Mouse (Mus musculus) CH12.LX (cell line): ENCODE results near the gene Cth. TPM values are rescaled to one million over a fixed set of nuclear protein-coding genes. Genes with fewer than 3 reads are reported as not detected.

ENCODE experiments used
- DNase-seq: peaks from one replicate; pipeline ENCODE4 v3.0.0-alpha.2; 2013; ENCODE audit errors: extremely low read depth
- H3K27ac ChIP-seq: 2 replicates; pipeline ENCODE4 v1.5.1; 2012; ENCODE audit warnings: low read depth, mild to moderate bottlenecking, control low read depth, moderate library complexity; ENCODE audit not compliant: insufficient read depth
- H3K27me3 ChIP-seq: replicated peaks from 2 replicates; pipeline ENCODE3; 2012; ENCODE audit warnings: inconsistent platforms
- H3K36me3 ChIP-seq, 2 experiments: replicated peaks in 1 of 2; 2 replicates each; pipeline versions ENCODE3 to v1.6.1; 2012; ENCODE audit warnings: inconsistent platforms in 1 of 2, low read length in 1 of 2, mild to moderate bottlenecking in 1 of 2, mixed read lengths in 1 of 2, moderate library complexity in 1 of 2; ENCODE audit not compliant: control insufficient read depth in 1 of 2, insufficient read depth in 1 of 2
- H3K4me1 ChIP-seq, 2 experiments: 2 replicates each; pipeline ENCODE4 v1.6.1; 2012; ENCODE audit warnings: inconsistent platforms in 1 of 2, moderate library complexity in 1 of 2; ENCODE audit not compliant: insufficient read depth in 2 of 2, control insufficient read depth in 1 of 2
- H3K4me2 ChIP-seq: 2 replicates; pipeline ENCODE4 v1.6.1; 2012; ENCODE audit warnings: low read depth, mild to moderate bottlenecking, control low read depth; ENCODE audit not compliant: poor library complexity, insufficient read depth, severe bottlenecking
- H3K4me3 ChIP-seq, 3 experiments: fragments of 150-350 bp in 1 of 3; sonication (generic) in 1 of 3; replicated peaks in 1 of 3; 2 replicates each; pipeline versions ENCODE3 to v1.5.1; 2011 to 2012; ENCODE audit warnings: low read depth in 2 of 3, low read length in 2 of 3, mild to moderate bottlenecking in 2 of 3, moderate library complexity in 2 of 3, control low read depth in 1 of 3, improper control_type of control experiment in 1 of 3, inconsistent platforms in 1 of 3, mixed read lengths in 1 of 3; ENCODE audit not compliant: poor library complexity in 1 of 3
- H3K79me2 ChIP-seq: replicated peaks from 2 replicates; pipeline ENCODE4 v1.6.1; 2012; ENCODE audit warnings: mild to moderate bottlenecking, moderate library complexity; ENCODE audit not compliant: control insufficient read depth, poor library complexity, insufficient read depth, severe bottlenecking; ENCODE audit errors: extremely low read depth
- H3K9ac ChIP-seq: 2 replicates; pipeline ENCODE4 v1.6.1; 2012; ENCODE audit warnings: low read depth, mild to moderate bottlenecking, control low read depth, moderate library complexity; ENCODE audit not compliant: insufficient read depth
- H3K9me3 ChIP-seq: replicated peaks from 2 replicates; pipeline ENCODE3; 2012; ENCODE audit warnings: low read length, inconsistent platforms, mixed read lengths
- CHD1 ChIP-seq: IDR thresholded peaks from 2 replicates; pipeline ENCODE4 v1.6.1; 2012; ENCODE audit warnings: low read depth, low read length, improper control_type of control experiment, inconsistent platforms
- CHD2 ChIP-seq: IDR thresholded peaks from 2 replicates; pipeline ENCODE4 v1.6.1; 2011; ENCODE audit warnings: low read length, improper control_type of control experiment
- CTCF ChIP-seq, 2 experiments: IDR thresholded peaks in 1 of 2; conservative IDR thresholded peaks in 1 of 2; 2 replicates each; pipeline ENCODE4 v1.5.1; 2011 to 2012; ENCODE audit warnings: low read depth in 2 of 2, low read length in 2 of 2, improper control_type of control experiment in 1 of 2, inconsistent platforms in 1 of 2, mild to moderate bottlenecking in 1 of 2, moderate library complexity in 1 of 2
- EP300 ChIP-seq: IDR thresholded peaks from 2 replicates; pipeline ENCODE4 v1.6.1; 2011; ENCODE audit warnings: low read length, improper control_type of control experiment
- ETS1 ChIP-seq: conservative IDR thresholded peaks from 2 replicates; pipeline ENCODE4 v1.6.1; 2012; ENCODE audit warnings: low read depth, mild to moderate bottlenecking, inconsistent platforms, low read length, improper control_type of control experiment, moderate library complexity
- GABPA ChIP-seq: IDR thresholded peaks from 2 replicates; pipeline ENCODE4 v1.6.1; 2012; ENCODE audit warnings: low read depth, low read length, improper control_type of control experiment, inconsistent platforms; ENCODE audit not compliant: insufficient replicate concordance
- HCFC1 ChIP-seq: IDR thresholded peaks from 2 replicates; pipeline ENCODE4 v1.6.1; 2012; ENCODE audit warnings: low read depth, mild to moderate bottlenecking, inconsistent platforms, low read length, improper control_type of control experiment
- JUN ChIP-seq: IDR thresholded peaks from 2 replicates; pipeline ENCODE4 v1.6.1; 2011; ENCODE audit warnings: low read depth, mild to moderate bottlenecking, low read length, improper control_type of control experiment, moderate library complexity; ENCODE audit not compliant: insufficient read depth
- JUND ChIP-seq: conservative IDR thresholded peaks from 2 replicates; pipeline ENCODE4 v1.6.1; 2011; ENCODE audit warnings: low read depth, low read length, improper control_type of control experiment
- KAT2A ChIP-seq: IDR thresholded peaks from 2 replicates; pipeline ENCODE4 v1.6.1; 2012; ENCODE audit warnings: low read length, improper control_type of control experiment, inconsistent platforms; ENCODE audit not compliant: insufficient replicate concordance
- MAZ ChIP-seq: IDR thresholded peaks from 2 replicates; pipeline ENCODE4 v1.6.1; 2012; ENCODE audit warnings: low read depth, mild to moderate bottlenecking, inconsistent platforms, low read length, improper control_type of control experiment, moderate library complexity
- MEF2A ChIP-seq: IDR thresholded peaks from 2 replicates; pipeline ENCODE4 v1.6.1; 2014; ENCODE audit warnings: low read depth, mild to moderate bottlenecking, inconsistent platforms, low read length, improper control_type of control experiment, borderline replicate concordance
- MXI1 ChIP-seq: IDR thresholded peaks from 2 replicates; pipeline ENCODE4 v1.6.1; 2011; ENCODE audit warnings: mild to moderate bottlenecking, low read depth, low read length, improper control_type of control experiment
- MYC ChIP-seq: IDR thresholded peaks from 2 replicates; pipeline ENCODE4 v1.6.1; 2011; ENCODE audit warnings: low read depth, mild to moderate bottlenecking, improper control_type of control experiment, low read length
- NRF1 ChIP-seq: IDR thresholded peaks from 2 replicates; pipeline ENCODE4 v1.6.1; 2014; ENCODE audit warnings: low read depth, mild to moderate bottlenecking, inconsistent platforms, low read length, improper control_type of control experiment, moderate library complexity
- PAX5 ChIP-seq: IDR thresholded peaks from 2 replicates; pipeline ENCODE4 v1.6.1; 2012; ENCODE audit warnings: low read length, inconsistent platforms, mixed read lengths
- POLR2A ChIP-seq: IDR thresholded peaks from 2 replicates; pipeline ENCODE4 v1.6.1; 2011; ENCODE audit warnings: low read depth, mild to moderate bottlenecking, improper control_type of control experiment, low read length
- RAD21 ChIP-seq: IDR thresholded peaks from 2 replicates; pipeline ENCODE4 v1.6.1; 2011; ENCODE audit warnings: low read depth, mild to moderate bottlenecking, low read length, improper control_type of control experiment, moderate library complexity
- RCOR1 ChIP-seq: conservative IDR thresholded peaks from 2 replicates; pipeline ENCODE4 v1.6.1; 2012; ENCODE audit warnings: low read depth, mild to moderate bottlenecking, inconsistent platforms, low read length, improper control_type of control experiment
- SMC3 ChIP-seq: IDR thresholded peaks from 2 replicates; pipeline ENCODE4 v1.6.1; 2011; ENCODE audit warnings: low read depth, low read length, improper control_type of control experiment
- TCF12 ChIP-seq: IDR thresholded peaks from 2 replicates; pipeline ENCODE4 v1.6.1; 2014; ENCODE audit warnings: low read depth, mild to moderate bottlenecking, inconsistent platforms, low read length, improper control_type of control experiment
- UBTF ChIP-seq: IDR thresholded peaks from 2 replicates; pipeline ENCODE4 v1.6.1; 2012; ENCODE audit warnings: low read depth, mild to moderate bottlenecking, inconsistent platforms, low read length, improper control_type of control experiment, moderate library complexity
- ZC3H11A ChIP-seq: IDR thresholded peaks from 2 replicates; pipeline ENCODE4 v1.6.1; 2012; ENCODE audit warnings: low read depth, mild to moderate bottlenecking, inconsistent platforms, low read length, improper control_type of control experiment
- dilution Hi-C: fragments of 300-500 bp; cut with MboI; formaldehyde crosslinking; loops from 2 replicates; pipeline ENCODE4 v1.14.3; 2020; ENCODE audit warnings: low sequenced_read_pairs; ENCODE audit not compliant: extremely low pct_unique_long_range_greater_than_20kb, extremely low pct_ligation_motif_present
- in situ Hi-C: fragments of 300-500 bp; cut with MboI; formaldehyde crosslinking; loops from 3 replicates; pipeline ENCODE4 v1.14.3; 2019; ENCODE audit warnings: low sequenced_read_pairs, low pct_ligation_motif_present, low pct_unique_long_range_greater_than_20kb, mixed read lengths
- polyA plus RNA-seq: library from polyadenylated mRNA; unstranded; fragments of >175 nt; gene quantifications from 2 replicates; pipeline ENCODE4 v1.2.1, GENCODE M21; 2012; ENCODE audit warnings: low read depth; ENCODE audit not compliant: insufficient read length
- total RNA-seq, 2 experiments: library from RNA; depleted of rRNA; stranded (reverse); fragments of 300-350 nt in 1 of 2; fragments of >200 nt in 1 of 2; gene quantifications; 2 replicates each; pipeline ENCODE4 v1.2.3; 2012 to 2014

Cth gene
- total and polyA plus RNA-seq, 3 experiments: 187 to 637 (median 370) TPM

- Histone ChIP-seq H3K27me3 (no peaks in the 10 kb centered on the region), H3K4me3 (no peak overlapping the region), H3K4me2 (no peak overlapping the region), H3K9me3 (no peaks in the 10 kb centered on the region), H3K36me3 (no peaks in the 10 kb centered on the region), H3K27ac (no peak overlapping the region), H3K4me1 (peaks cover 5 to 14% of the 10 kb centered on the region in 2 experiments; a peak in 3 of 4 replicates), H3K9ac (no peak overlapping the region), H3K79me2 (no peaks in the 10 kb centered on the region)
- in situ Hi-C loops (no loop called here), dilution Hi-C loops (no loop called here)
- TF ChIP-seq KAT2A: no peak
- DNase-seq: no peak
These were observed 72.1 kb downstream of the Cth start for GRCm38 (mm10) chr3:157852806-157853205.

DNA sequence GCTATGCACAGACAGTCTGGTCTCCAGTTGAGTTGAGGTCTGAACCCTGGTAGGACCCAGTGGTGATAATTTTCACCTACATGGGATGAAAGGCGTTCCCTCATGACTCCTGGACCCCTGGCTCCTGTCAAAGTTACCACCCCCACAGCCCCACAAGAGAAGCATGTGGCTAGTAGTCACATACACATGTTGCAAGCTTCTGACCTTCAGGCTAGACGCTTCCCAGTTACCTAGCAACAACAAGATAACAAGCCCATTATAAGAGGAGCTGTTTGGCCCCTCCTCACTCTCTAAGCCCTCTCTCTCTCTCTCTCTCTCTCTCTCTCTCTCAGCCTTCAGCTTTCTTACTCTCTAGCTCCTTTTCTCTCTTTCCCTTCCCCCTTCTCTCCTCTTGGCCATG, 76.4 kb downstream of the Cth start:
- H3K4me3 ChIP-seq: no peak overlapping the region
- peaks cover 9 to 35% of the 10 kb centered on the region in 2 experiments; a peak in 3 of 4 replicates for H3K4me1 ChIP-seq
- dilution Hi-C loops (no loop called here), in situ Hi-C loops (no loop called here)
- no peak overlapping the region for H3K9ac ChIP-seq
- no peak for TF ChIP-seq GABPA
- TF ChIP-seq HCFC1: no peak
- TF ChIP-seq PAX5: no peak
- TF ChIP-seq MXI1: peak; percentile 26; the same call in 1 of the 2 replicates
- peak; percentile 40 for DNase-seq
- no peaks in the 10 kb centered on the region for H3K36me3 ChIP-seq
- H3K27me3 ChIP-seq: no peaks in the 10 kb centered on the region
- H3K27ac ChIP-seq: no peak overlapping the region
- no peaks in the 10 kb centered on the region for H3K9me3 ChIP-seq
- no peak overlapping the region for H3K4me2 ChIP-seq
- no peaks in the 10 kb centered on the region for H3K79me2 ChIP-seq

DNA sequence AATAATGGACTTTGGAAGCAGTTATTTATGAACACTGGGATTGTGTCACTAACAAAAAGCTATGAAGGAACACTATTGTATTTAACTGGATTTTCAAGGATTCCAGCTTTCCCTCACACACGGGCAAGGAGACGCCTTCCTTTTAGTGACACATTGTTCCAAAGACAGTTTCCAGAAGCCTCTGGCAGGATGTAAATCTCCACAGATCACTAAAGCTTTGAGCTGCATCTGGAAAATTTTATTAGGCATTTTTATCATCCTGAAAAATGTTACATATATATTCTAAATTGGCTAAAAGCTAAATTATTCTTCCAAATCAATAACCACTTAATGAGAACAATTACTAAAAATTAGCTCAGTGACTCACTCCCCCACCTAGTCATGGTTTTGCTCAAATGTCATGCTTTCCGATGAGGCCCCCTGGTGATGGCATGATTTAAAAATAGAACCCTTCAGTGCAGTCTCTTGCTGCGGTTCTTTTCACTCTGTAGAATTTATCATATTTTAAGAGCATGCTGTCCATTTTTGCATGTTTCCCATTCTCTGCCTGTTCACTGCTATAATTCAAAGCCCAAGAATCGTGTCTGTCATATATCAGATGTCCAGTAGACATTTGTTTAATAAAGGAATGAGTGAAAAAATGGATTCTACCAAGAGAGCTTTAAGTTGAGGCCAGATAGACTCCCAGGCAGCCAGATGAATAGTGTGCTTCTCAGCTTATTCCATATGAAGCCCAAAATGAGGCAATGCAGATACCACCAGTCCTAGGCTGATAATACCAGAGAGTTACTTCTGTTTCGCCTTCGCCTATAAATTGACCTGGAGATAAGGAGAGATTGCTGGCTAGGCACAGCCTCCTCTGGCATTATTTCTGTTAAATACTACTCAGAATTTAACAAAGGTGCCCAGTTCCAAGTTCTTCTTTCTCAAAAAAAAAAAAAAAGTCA, 77.3 kb downstream of the Cth start:
- peaks cover 9 to 35% of the 10 kb centered on the region in 2 experiments; a peak in 3 of 4 replicates for H3K4me1 ChIP-seq
- H3K4me2 ChIP-seq: peak overlapping the region; percentile 70
- peak; percentile 94 for DNase-seq
- no peaks in the 10 kb centered on the region for H3K36me3 ChIP-seq
- H3K27me3 ChIP-seq: no peaks in the 10 kb centered on the region
- no peak overlapping the region for H3K27ac ChIP-seq
- H3K79me2 ChIP-seq: no peaks in the 10 kb centered on the region
- dilution Hi-C loops (no loop called here), in situ Hi-C loops (no loop called here)
- H3K9ac ChIP-seq: peak overlapping the region; percentile 25; the same call in 1 of the 2 replicates
- no peak overlapping the region for H3K4me3 ChIP-seq
- H3K9me3 ChIP-seq: no peaks in the 10 kb centered on the region
- TF ChIP-seq MYC (peak; percentile 63; the same call in 1 of the 2 replicates), NRF1 (no peak), MAZ (0 out of 2 replicates have a peak, but pooled peaks have one; percentile 75), UBTF (no peak), RCOR1 (peak; percentile 67; the same call in 1 of the 2 replicates), RAD21 (peak; percentile 37), ZC3H11A (no peak), JUN (peak; percentile 99), EP300 (peak; percentile 93), JUND (peak; percentile 97), ETS1 (peak; percentile 98), POLR2A (no peak), CTCF (conservative IDR thresholded peaks at IDR 0.05 in 1 of 2, IDR thresholded peaks at IDR 0.05 in 1 of 2; ENCODE audit: low read depth in 2 of 2, low read length in 2 of 2) (peak in 1 of 2 experiments; percentile 49; a peak in 2 of 4 replicates), PAX5 (no peak), CHD2 (no peak), CHD1 (no peak), MEF2A (peak; percentile 100), SMC3 (peak; percentile 38), KAT2A (no peak), TCF12 (peak; percentile 51; the same call in 1 of the 2 replicates)
